Mouse (Mus musculus): ENCODE measurements at regions not wholly inside any gene's neighbourhood (a gene's known extent, or its start where the extent isn't known, plus 50 kb on each side); places are given as distances from the start of the nearest gene placed in this dataset.

- H3K9me3 ChIP-seq (ENCODE audit: control insufficient read depth, low read length) = no peaks in the 10 kb centered on the region
- 84% methylated on average over 7 of the region's 7 CpGs for WGBS
- H3K4me1 ChIP-seq (replicated peaks; ENCODE audit: control insufficient read depth, insufficient read depth, low read length) = no peaks in the 10 kb centered on the region
- H3K4me3 ChIP-seq (replicated peaks; ENCODE audit: low read length) = no peak overlapping the region
- peak; percentile 79 for ATAC-seq
- H3K27me3 ChIP-seq (replicated peaks; ENCODE audit: control insufficient read depth, insufficient read depth, low read length) = no peaks in the 10 kb centered on the region
- no peak overlapping the region for H3K27ac ChIP-seq (ENCODE audit: low read length)
- no peak overlapping the region for H3K4me2 ChIP-seq (ENCODE audit: low read length)
- no peak overlapping the region for H3K9ac ChIP-seq (replicated peaks; ENCODE audit: low read depth, low read length)
- H3K36me3 ChIP-seq (ENCODE audit: control insufficient read depth, insufficient read depth) = no peaks in the 10 kb centered on the region
These were observed 75.7 kb upstream of the Bcl2l14 start for GRCm38 (mm10) chr6:134320379-134320932.

GRCm38 (mm10) chr6:134324001-134324400 lies 72.1 kb upstream of the Bcl2l14 start:
- 83% methylated on average over 3 of the region's 3 CpGs for whole genome bisulfite sequencing

GRCm38 (mm10) chr6:134325564-134325963 lies 70.6 kb upstream of the Bcl2l14 start:
- no peak overlapping the region for H3K4me3 ChIP-seq (replicated peaks; ENCODE audit: low read length)
- H3K27me3 ChIP-seq (replicated peaks; ENCODE audit: control insufficient read depth, insufficient read depth, low read length) = no peaks in the 10 kb centered on the region
- H3K4me1 ChIP-seq (replicated peaks; ENCODE audit: control insufficient read depth, insufficient read depth, low read length) = 0 out of 2 replicates have a peak, but pooled peaks cover 2% of the 10 kb centered on the region
- H3K27ac ChIP-seq (ENCODE audit: low read length) = no peak overlapping the region
- no peaks in the 10 kb centered on the region for H3K9me3 ChIP-seq (ENCODE audit: control insufficient read depth, low read length)
- H3K4me2 ChIP-seq (ENCODE audit: low read length) = no peak overlapping the region
- WGBS = 97% methylated on average over 4 of the region's 4 CpGs
- no peak overlapping the region for H3K9ac ChIP-seq (replicated peaks; ENCODE audit: low read depth, low read length)
- H3K36me3 ChIP-seq (ENCODE audit: control insufficient read depth, insufficient read depth) = no peaks in the 10 kb centered on the region
- ATAC-seq = no peak

More at GRCm38 (mm10) chr6:134324001-134324400, 72.1 kb upstream of the Bcl2l14 start:
- H3K4me1 ChIP-seq (replicated peaks; ENCODE audit: control insufficient read depth, insufficient read depth, low read length) = no peaks in the 10 kb centered on the region
- no peaks in the 10 kb centered on the region for H3K36me3 ChIP-seq (ENCODE audit: control insufficient read depth, insufficient read depth)
- no peaks in the 10 kb centered on the region for H3K27me3 ChIP-seq (replicated peaks; ENCODE audit: control insufficient read depth, insufficient read depth, low read length)
- no peak overlapping the region for H3K9ac ChIP-seq (replicated peaks; ENCODE audit: low read depth, low read length)
- H3K9me3 ChIP-seq (ENCODE audit: control insufficient read depth, low read length) = no peaks in the 10 kb centered on the region
- no peak overlapping the region for H3K4me2 ChIP-seq (ENCODE audit: low read length)
- no peak overlapping the region for H3K27ac ChIP-seq (ENCODE audit: low read length)
- ATAC-seq = no peak
- no peak overlapping the region for H3K4me3 ChIP-seq (replicated peaks; ENCODE audit: low read length)

- Histone ChIP-seq H3K4me3 (replicated peaks; ENCODE audit: low read length) (no peak overlapping the region), H3K27ac (ENCODE audit: low read length) (no peak overlapping the region), H3K4me1 (replicated peaks; ENCODE audit: control insufficient read depth, insufficient read depth, low read length) (0 out of 2 replicates have a peak, but pooled peaks cover 2% of the 10 kb centered on the region), H3K4me2 (ENCODE audit: low read length) (no peak overlapping the region), H3K36me3 (ENCODE audit: control insufficient read depth, insufficient read depth) (no peaks in the 10 kb centered on the region), H3K27me3 (replicated peaks; ENCODE audit: control insufficient read depth, insufficient read depth, low read length) (no peaks in the 10 kb centered on the region), H3K9me3 (ENCODE audit: control insufficient read depth, low read length) (no peaks in the 10 kb centered on the region), H3K9ac (replicated peaks; ENCODE audit: low read depth, low read length) (no peak overlapping the region)
- ATAC-seq = no peak
- 32% methylated on average over 10 of the region's 10 CpGs for WGBS
These were observed 66.4 kb upstream of the Bcl2l14 start for GRCm38 (mm10) chr6:134329550-134330299.

- ATAC-seq = no peak
- Histone ChIP-seq H3K4me3 (replicated peaks; ENCODE audit: low read length) (no peak overlapping the region), H3K27ac (ENCODE audit: low read length) (no peak overlapping the region), H3K36me3 (ENCODE audit: control insufficient read depth, insufficient read depth) (no peaks in the 10 kb centered on the region), H3K9me3 (ENCODE audit: control insufficient read depth, low read length) (no peaks in the 10 kb centered on the region), H3K9ac (replicated peaks; ENCODE audit: low read depth, low read length) (no peak overlapping the region), H3K4me2 (ENCODE audit: low read length) (no peak overlapping the region), H3K27me3 (replicated peaks; ENCODE audit: control insufficient read depth, insufficient read depth, low read length) (no peaks in the 10 kb centered on the region), H3K4me1 (replicated peaks; ENCODE audit: control insufficient read depth, insufficient read depth, low read length) (0 out of 2 replicates have a peak, but pooled peaks cover 2% of the 10 kb centered on the region)
- WGBS = 88% methylated on average over 4 of the region's 4 CpGs
These were observed 65.8 kb upstream of the Bcl2l14 start for GRCm38 (mm10) chr6:134330300-134330640.

GRCm38 (mm10) chr6:134332718-134333432 lies 63.2 kb upstream of the Bcl2l14 start:
- Histone ChIP-seq H3K36me3 (ENCODE audit: control insufficient read depth, insufficient read depth) (no peaks in the 10 kb centered on the region), H3K4me2 (ENCODE audit: low read length) (no peak overlapping the region)
- WGBS = 85% methylated on average over 15 of the region's 15 CpGs

GRCm38 (mm10) chr6:134335711-134336110 lies 60.4 kb upstream of the Bcl2l14 start:
- peak; percentile 63 for ATAC-seq
- H3K9ac ChIP-seq (replicated peaks; ENCODE audit: low read depth, low read length) = no peak overlapping the region
- no peaks in the 10 kb centered on the region for H3K9me3 ChIP-seq (ENCODE audit: control insufficient read depth, low read length)
- no peaks in the 10 kb centered on the region for H3K27me3 ChIP-seq (replicated peaks; ENCODE audit: control insufficient read depth, insufficient read depth, low read length)
- H3K36me3 ChIP-seq (ENCODE audit: control insufficient read depth, insufficient read depth) = no peaks in the 10 kb centered on the region
- no peak overlapping the region for H3K27ac ChIP-seq (ENCODE audit: low read length)
- no peak overlapping the region for H3K4me3 ChIP-seq (replicated peaks; ENCODE audit: low read length)
- WGBS = 39% methylated on average over 4 of the region's 4 CpGs
- peaks cover 2% of the 10 kb centered on the region; the same call in 1 of the 2 replicates for H3K4me1 ChIP-seq (replicated peaks; ENCODE audit: control insufficient read depth, insufficient read depth, low read length)
- no peak overlapping the region for H3K4me2 ChIP-seq (ENCODE audit: low read length)

More at GRCm38 (mm10) chr6:134332718-134333432, 63.2 kb upstream of the Bcl2l14 start:
- Histone ChIP-seq H3K4me3 (replicated peaks; ENCODE audit: low read length) (no peak overlapping the region), H3K27me3 (replicated peaks; ENCODE audit: control insufficient read depth, insufficient read depth, low read length) (no peaks in the 10 kb centered on the region), H3K27ac (ENCODE audit: low read length) (no peak overlapping the region), H3K9ac (replicated peaks; ENCODE audit: low read depth, low read length) (no peak overlapping the region), H3K9me3 (ENCODE audit: control insufficient read depth, low read length) (no peaks in the 10 kb centered on the region), H3K4me1 (replicated peaks; ENCODE audit: control insufficient read depth, insufficient read depth, low read length) (peaks cover 4% of the 10 kb centered on the region; the same call in 1 of the 2 replicates)
- ATAC-seq = no peak

- no peaks in the 10 kb centered on the region for H3K36me3 ChIP-seq (ENCODE audit: control insufficient read depth, insufficient read depth)
- 91% methylated on average over 9 of the region's 9 CpGs for WGBS
- H3K9ac ChIP-seq (replicated peaks; ENCODE audit: low read depth, low read length) = no peak overlapping the region
- no peak overlapping the region for H3K4me2 ChIP-seq (ENCODE audit: low read length)
- H3K27me3 ChIP-seq (replicated peaks; ENCODE audit: control insufficient read depth, insufficient read depth, low read length) = no peaks in the 10 kb centered on the region
- no peak overlapping the region for H3K27ac ChIP-seq (ENCODE audit: low read length)
- no peaks in the 10 kb centered on the region for H3K4me1 ChIP-seq (replicated peaks; ENCODE audit: control insufficient read depth, insufficient read depth, low read length)
- H3K4me3 ChIP-seq (replicated peaks; ENCODE audit: low read length) = no peak overlapping the region
- ATAC-seq = no peak
- H3K9me3 ChIP-seq (ENCODE audit: control insufficient read depth, low read length) = no peaks in the 10 kb centered on the region
These were observed 53.1 kb upstream of the Bcl2l14 start for GRCm38 (mm10) chr6:134342796-134343605.

GRCm38 (mm10) chr6:134343606-134343901 lies 52.6 kb upstream of the Bcl2l14 start:
- WGBS = 88% methylated on average over 4 of the region's 4 CpGs
- Histone ChIP-seq H3K27me3 (replicated peaks; ENCODE audit: control insufficient read depth, insufficient read depth, low read length) (no peaks in the 10 kb centered on the region), H3K27ac (ENCODE audit: low read length) (no peak overlapping the region), H3K4me2 (ENCODE audit: low read length) (no peak overlapping the region), H3K9ac (replicated peaks; ENCODE audit: low read depth, low read length) (no peak overlapping the region), H3K4me3 (replicated peaks; ENCODE audit: low read length) (no peak overlapping the region), H3K36me3 (ENCODE audit: control insufficient read depth, insufficient read depth) (no peaks in the 10 kb centered on the region), H3K4me1 (replicated peaks; ENCODE audit: control insufficient read depth, insufficient read depth, low read length) (no peaks in the 10 kb centered on the region), H3K9me3 (ENCODE audit: control insufficient read depth, low read length) (no peaks in the 10 kb centered on the region)
- no peak for ATAC-seq
